Mouse (Mus musculus): ENCODE results near the gene Mob3b.

GRCm38 (mm10) chr4:35136996-35137395 lies 20.3 kb downstream of the Mob3b start:
- TF ChIP-seq CTCF (IDR thresholded peaks at IDR 0.05; ENCODE audit: control insufficient read depth, insufficient read depth, low read length) (no peak), POLR2A (IDR thresholded peaks at IDR 0.05; ENCODE audit: borderline replicate concordance, control insufficient read depth, low read depth, low read length) (no peak)
